Mouse (Mus musculus): ENCODE measurements at regions not wholly inside any gene's neighbourhood (a gene's known extent, or its start where the extent isn't known, plus 50 kb on each side); places are given as distances from the start of the nearest gene placed in this dataset.

DNA sequence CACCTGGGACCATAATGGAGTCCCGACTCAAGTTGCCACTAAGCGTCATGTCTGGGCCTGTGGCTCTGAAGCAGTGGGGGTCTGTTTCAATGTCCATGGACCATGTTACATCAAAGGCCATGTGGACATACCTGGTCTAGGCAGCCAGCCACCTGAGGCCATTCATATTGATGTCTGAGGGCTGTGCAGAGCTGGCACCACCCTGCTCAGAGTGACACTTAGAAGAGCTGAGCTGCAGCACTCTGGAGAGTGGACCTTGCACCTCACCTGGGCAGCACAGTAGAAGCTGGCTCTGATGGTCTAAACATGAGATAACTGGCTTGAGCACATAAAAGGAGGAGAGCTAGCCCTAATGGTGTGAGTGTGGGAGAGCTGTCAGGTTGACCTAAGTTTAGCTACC lies 338.1 kb downstream of the Rps15a start:
- H3K27me3 ChIP-seq (ENCODE audit: control insufficient read depth, insufficient read depth, insufficient read length) = no peaks in the 10 kb centered on the region
- no peaks in the 10 kb centered on the region for H3K79me2 ChIP-seq (ENCODE audit: control insufficient read depth, insufficient read depth)
- TF ChIP-seq USF1 (IDR thresholded peaks at IDR 0.05; ENCODE audit: low read depth) (no peak), MYOG (IDR thresholded peaks at IDR 0.05; ENCODE audit: control insufficient read depth, extremely low read depth, insufficient read length) (no peak), FOSL1 (IDR thresholded peaks at IDR 0.05; ENCODE audit: insufficient read depth, low read length, poor library complexity, severe bottlenecking) (no peak), CTCF (IDR thresholded peaks at IDR 0.05; ENCODE audit: control insufficient read depth, insufficient read depth, insufficient read length) (no peak), CEBPB (IDR thresholded peaks at IDR 0.05; ENCODE audit: low read depth) (no peak)
- H3K36me3 ChIP-seq (ENCODE audit: control insufficient read depth, insufficient read depth) = no peaks in the 10 kb centered on the region
- H3K79me3 ChIP-seq (ENCODE audit: low read depth) = no peaks in the 10 kb centered on the region
- H3K4me3 ChIP-seq (ENCODE audit: insufficient read depth, poor library complexity, severe bottlenecking) = no peak overlapping the region
- no peak overlapping the region for H3ac ChIP-seq (ENCODE audit: control insufficient read depth, insufficient read length, low read depth)

DNA sequence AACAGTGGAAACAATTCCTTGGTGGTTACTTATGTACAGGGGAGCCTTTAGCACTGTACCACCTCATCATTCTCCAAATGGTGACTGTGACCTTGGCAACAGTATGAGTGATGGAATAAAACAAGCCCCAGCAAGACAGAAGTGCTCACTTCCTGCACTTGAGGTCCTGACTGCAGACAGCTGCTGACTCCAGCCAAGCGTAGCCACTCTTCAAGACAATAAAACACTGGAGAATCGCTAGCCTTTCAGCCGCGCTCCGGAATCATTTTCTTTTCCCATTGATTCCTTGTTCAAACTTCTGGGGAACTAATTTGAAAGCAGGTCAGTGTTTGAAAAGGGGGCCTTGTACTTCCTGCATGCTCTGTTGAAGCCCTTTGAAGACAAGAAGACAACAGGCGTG lies 344.2 kb downstream of the Rps15a start:
- H3K79me2 ChIP-seq (ENCODE audit: control insufficient read depth, insufficient read depth) = no peaks in the 10 kb centered on the region
- no peak overlapping the region for H3ac ChIP-seq (ENCODE audit: control insufficient read depth, insufficient read length, low read depth)
- no peak overlapping the region for H3K4me3 ChIP-seq (ENCODE audit: insufficient read depth, poor library complexity, severe bottlenecking)
- no peaks in the 10 kb centered on the region for H3K79me3 ChIP-seq (ENCODE audit: low read depth)
- no peak for TF ChIP-seq CTCF (IDR thresholded peaks at IDR 0.05; ENCODE audit: control insufficient read depth, insufficient read depth, insufficient read length)
- TF ChIP-seq MYOG (IDR thresholded peaks at IDR 0.05; ENCODE audit: control insufficient read depth, extremely low read depth, insufficient read length) = no peak
- TF ChIP-seq MYOD1 (IDR thresholded peaks at IDR 0.05; ENCODE audit: control insufficient read depth, insufficient read length, low read depth) = no peak
- TF ChIP-seq USF1 (IDR thresholded peaks at IDR 0.05; ENCODE audit: low read depth) = no peak
- TF ChIP-seq FOSL1 (IDR thresholded peaks at IDR 0.05; ENCODE audit: insufficient read depth, low read length, poor library complexity, severe bottlenecking) = no peak
- TF ChIP-seq CEBPB (IDR thresholded peaks at IDR 0.05; ENCODE audit: low read depth) = no peak
- TF ChIP-seq MAX (IDR thresholded peaks at IDR 0.05) = no peak
- no peaks in the 10 kb centered on the region for H3K27me3 ChIP-seq (ENCODE audit: control insufficient read depth, insufficient read depth, insufficient read length)
- H3K36me3 ChIP-seq (ENCODE audit: control insufficient read depth, insufficient read depth) = no peaks in the 10 kb centered on the region

GRCm38 (mm10) chr7:117759506-117759905 lies 356.5 kb downstream of the Rps15a start:
- no peaks in the 10 kb centered on the region for H3K79me2 ChIP-seq (ENCODE audit: control insufficient read depth, insufficient read depth)
- no peak overlapping the region for H3ac ChIP-seq (ENCODE audit: control insufficient read depth, insufficient read length, low read depth)
- TF ChIP-seq MAX (IDR thresholded peaks at IDR 0.05) = no peak
- no peak for TF ChIP-seq FOSL1 (IDR thresholded peaks at IDR 0.05; ENCODE audit: insufficient read depth, low read length, poor library complexity, severe bottlenecking)
- no peak for TF ChIP-seq CTCF (IDR thresholded peaks at IDR 0.05; ENCODE audit: control insufficient read depth, insufficient read depth, insufficient read length)
- no peak for TF ChIP-seq USF1 (IDR thresholded peaks at IDR 0.05; ENCODE audit: low read depth)
- H3K79me3 ChIP-seq (ENCODE audit: low read depth) = no peaks in the 10 kb centered on the region
- H3K36me3 ChIP-seq (ENCODE audit: control insufficient read depth, insufficient read depth) = no peaks in the 10 kb centered on the region
- no peaks in the 10 kb centered on the region for H3K27me3 ChIP-seq (ENCODE audit: control insufficient read depth, insufficient read depth, insufficient read length)
- H3K4me3 ChIP-seq (ENCODE audit: insufficient read depth, poor library complexity, severe bottlenecking) = no peak overlapping the region

GRCm38 (mm10) chr7:117757033-117757432 lies 359.0 kb downstream of the Rps15a start:
- H3K27me3 ChIP-seq (ENCODE audit: control insufficient read depth, insufficient read depth, insufficient read length) = no peaks in the 10 kb centered on the region
- no peaks in the 10 kb centered on the region for H3K79me3 ChIP-seq (ENCODE audit: low read depth)
- no peak overlapping the region for H3ac ChIP-seq (ENCODE audit: control insufficient read depth, insufficient read length, low read depth)
- H3K36me3 ChIP-seq (ENCODE audit: control insufficient read depth, insufficient read depth) = no peaks in the 10 kb centered on the region
- no peaks in the 10 kb centered on the region for H3K79me2 ChIP-seq (ENCODE audit: control insufficient read depth, insufficient read depth)
- no peak overlapping the region for H3K4me3 ChIP-seq (ENCODE audit: insufficient read depth, poor library complexity, severe bottlenecking)
- no peak for TF ChIP-seq FOSL1 (IDR thresholded peaks at IDR 0.05; ENCODE audit: insufficient read depth, low read length, poor library complexity, severe bottlenecking)
- TF ChIP-seq CEBPB (IDR thresholded peaks at IDR 0.05; ENCODE audit: low read depth) = no peak
- no peak for TF ChIP-seq MYOG (IDR thresholded peaks at IDR 0.05; ENCODE audit: control insufficient read depth, extremely low read depth, insufficient read length)
- no peak for TF ChIP-seq MAX (IDR thresholded peaks at IDR 0.05)
- TF ChIP-seq MYOD1 (IDR thresholded peaks at IDR 0.05; ENCODE audit: control insufficient read depth, insufficient read length, low read depth) = no peak

DNA sequence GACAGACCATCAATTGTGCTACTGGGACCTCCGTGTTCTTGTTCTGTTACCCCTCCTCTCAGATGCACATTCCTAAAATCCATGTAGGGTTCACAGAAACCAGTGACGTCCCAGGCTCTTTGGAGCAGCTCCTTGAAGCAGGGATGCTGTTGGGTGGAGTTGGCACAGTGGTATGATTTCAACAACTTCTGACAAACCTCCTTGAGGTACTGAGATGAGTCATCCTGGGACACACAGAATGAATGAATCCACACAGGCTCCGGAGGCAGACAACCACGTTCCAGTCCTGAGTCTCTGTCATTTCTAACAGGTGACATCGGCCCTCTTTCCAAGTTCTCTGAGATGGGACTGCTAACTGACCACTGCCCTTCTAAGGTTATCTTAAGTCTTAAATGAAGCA lies 360.2 kb downstream of the Rps15a start:
- Histone ChIP-seq H3K79me2 (ENCODE audit: control insufficient read depth, insufficient read depth) (no peaks in the 10 kb centered on the region), H3K4me3 (ENCODE audit: insufficient read depth, poor library complexity, severe bottlenecking) (no peak overlapping the region)
- no peak for TF ChIP-seq CTCF (IDR thresholded peaks at IDR 0.05; ENCODE audit: control insufficient read depth, insufficient read depth, insufficient read length)
- TF ChIP-seq MAX (IDR thresholded peaks at IDR 0.05) = no peak
- no peak for TF ChIP-seq FOSL1 (IDR thresholded peaks at IDR 0.05; ENCODE audit: insufficient read depth, low read length, poor library complexity, severe bottlenecking)
- TF ChIP-seq USF1 (IDR thresholded peaks at IDR 0.05; ENCODE audit: low read depth) = no peak
- no peak for TF ChIP-seq CEBPB (IDR thresholded peaks at IDR 0.05; ENCODE audit: low read depth)
- TF ChIP-seq MYOG (IDR thresholded peaks at IDR 0.05; ENCODE audit: control insufficient read depth, extremely low read depth, insufficient read length) = no peak
- TF ChIP-seq MYOD1 (IDR thresholded peaks at IDR 0.05; ENCODE audit: control insufficient read depth, insufficient read length, low read depth) = no peak

DNA sequence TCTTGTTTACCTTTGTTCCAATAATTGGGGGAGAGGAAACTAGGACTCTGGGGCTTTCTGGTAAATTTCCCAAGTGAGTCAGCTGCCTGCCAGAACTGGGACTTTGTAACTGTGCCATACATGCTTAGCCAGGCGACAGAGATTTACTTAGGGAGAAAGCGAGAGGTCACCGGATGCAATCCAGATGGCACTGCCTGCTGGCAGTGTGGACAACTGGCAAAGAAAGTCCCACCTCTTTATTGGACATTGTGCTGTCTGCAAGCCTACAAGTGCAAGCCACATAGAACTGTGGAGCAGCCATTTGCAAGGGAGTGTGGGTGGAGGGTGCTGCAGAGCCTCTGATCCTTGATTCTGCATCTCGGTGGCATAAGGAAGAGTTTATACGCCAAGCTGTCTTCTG lies 362.7 kb downstream of the Rps15a start:
- H3K79me2 ChIP-seq (ENCODE audit: control insufficient read depth, insufficient read depth) = no peaks in the 10 kb centered on the region
- TF ChIP-seq MYOG (IDR thresholded peaks at IDR 0.05; ENCODE audit: control insufficient read depth, extremely low read depth, insufficient read length) (no peak), USF1 (IDR thresholded peaks at IDR 0.05; ENCODE audit: low read depth) (no peak)

More for the DNA sequence above, 360.2 kb downstream of the Rps15a start:
- H3ac ChIP-seq (ENCODE audit: control insufficient read depth, insufficient read length, low read depth) = no peak overlapping the region
- H3K79me3 ChIP-seq (ENCODE audit: low read depth) = no peaks in the 10 kb centered on the region
- no peaks in the 10 kb centered on the region for H3K27me3 ChIP-seq (ENCODE audit: control insufficient read depth, insufficient read depth, insufficient read length)
- no peaks in the 10 kb centered on the region for H3K36me3 ChIP-seq (ENCODE audit: control insufficient read depth, insufficient read depth)

More for the DNA sequence above, 362.7 kb downstream of the Rps15a start:
- Histone ChIP-seq H3K79me3 (ENCODE audit: low read depth) (no peaks in the 10 kb centered on the region), H3K36me3 (ENCODE audit: control insufficient read depth, insufficient read depth) (no peaks in the 10 kb centered on the region), H3K27me3 (ENCODE audit: control insufficient read depth, insufficient read depth, insufficient read length) (no peaks in the 10 kb centered on the region), H3K4me3 (ENCODE audit: insufficient read depth, poor library complexity, severe bottlenecking) (no peak overlapping the region), H3ac (ENCODE audit: control insufficient read depth, insufficient read length, low read depth) (no peak overlapping the region)
